Mouse (Mus musculus) heart, embryonic 16.5 days (tissue): Measurements from ENCODE around the gene Cit. TPM values are rescaled to one million over a fixed set of nuclear protein-coding genes. Genes with fewer than 3 reads are reported as not detected.

Experiments used
- ATAC-seq: fragments of 200-750 bp; cut with Nextera tagmentation; replicated peaks from 2 replicates; pipeline ENCODE4 v1.8.0; 2017; ENCODE audit warnings: moderate number of reproducible peaks; ENCODE audit not compliant: insufficient read depth, low FRiP score; ENCODE audit errors: extremely low read depth
- H3K27ac ChIP-seq: fragments of 300-500 bp; sonication (generic); 2 replicates; pipeline ENCODE4 v1.5.1; 2014; ENCODE audit warnings: mild to moderate bottlenecking, low read length, control low read depth, moderate library complexity
- H3K27me3 ChIP-seq: fragments of 300-500 bp; sonication (generic); 2 replicates; pipeline ENCODE4 v1.6.1; 2014; ENCODE audit warnings: low read length, mixed read lengths; ENCODE audit not compliant: control insufficient read depth, insufficient read depth
- H3K36me3 ChIP-seq: fragments of 300-500 bp; sonication (generic); 2 replicates; pipeline ENCODE4 v1.6.1; 2014; ENCODE audit not compliant: control insufficient read depth, insufficient read depth
- H3K4me1 ChIP-seq: fragments of 300-500 bp; sonication (generic); 2 replicates; pipeline ENCODE4 v1.6.1; 2014; ENCODE audit warnings: low read length, mixed read lengths; ENCODE audit not compliant: control insufficient read depth, insufficient read depth
- H3K4me2 ChIP-seq: fragments of 300-500 bp; sonication (generic); 2 replicates; pipeline ENCODE4 v1.6.1; 2014; ENCODE audit warnings: low read depth, mild to moderate bottlenecking, control low read depth, low read length
- H3K4me3 ChIP-seq: fragments of 300-500 bp; sonication (generic); 2 replicates; pipeline ENCODE4 v1.5.1; 2014; ENCODE audit warnings: mild to moderate bottlenecking, control low read depth, low read length
- H3K9ac ChIP-seq: fragments of 300-500 bp; sonication (generic); 2 replicates; pipeline ENCODE4 v1.6.1; 2014; ENCODE audit warnings: low read length, control low read depth
- H3K9me3 ChIP-seq: fragments of 300-500 bp; sonication (generic); replicated peaks from 2 replicates; pipeline ENCODE4 v1.6.1; 2016; ENCODE audit warnings: low read length; ENCODE audit not compliant: control insufficient read depth
- WGBS: fragments of 180-500 bp; shearing (Covaris S2); extraction: QIAGEN DNeasy Blood & Tissue Kit; methylation state at CpG from one replicate; pipeline ENCODE4 v1.1.7; 2014; 5-methylcytosine and 5-hydroxymethylcytosine counted together
- polyA plus RNA-seq: library from polyadenylated mRNA; unstranded; fragments of >200 nt; fragmentation: Nextera tagmentation; extraction: Ambion mirVana; gene quantifications from 2 replicates; pipeline ENCODE4 v1.2.1, GENCODE M21; 2015

The Cit gene
- polyA plus RNA-seq, 1 experiment from 2014 or later: 21.7 TPM

DNA sequence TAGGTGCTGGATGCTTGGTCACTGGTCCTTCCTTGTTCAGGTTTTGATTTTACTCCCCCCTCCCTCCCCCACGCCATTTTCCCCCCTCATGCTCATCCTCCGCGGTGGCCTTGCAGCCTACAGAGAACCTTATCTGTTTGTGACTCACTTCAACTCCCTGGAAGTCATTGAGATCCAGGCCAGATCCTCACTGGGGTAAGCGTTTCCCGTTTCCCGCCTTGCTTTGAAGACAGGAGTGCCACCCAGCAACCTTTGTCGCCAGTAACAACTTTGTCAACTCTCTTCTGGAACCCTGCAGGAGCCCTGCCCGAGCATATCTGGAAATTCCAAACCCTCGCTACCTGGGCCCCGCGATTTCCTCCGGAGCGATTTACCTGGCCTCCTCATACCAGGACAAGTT, 152.3 kb downstream of the Cit start:
- no peak for ATAC-seq
- Histone ChIP-seq H3K9me3 (no peaks in the 10 kb centered on the region), H3K27ac (no peak overlapping the region), H3K4me1 (no peaks in the 10 kb centered on the region), H3K4me3 (no peak overlapping the region), H3K4me2 (no peak overlapping the region), H3K27me3 (no peaks in the 10 kb centered on the region), H3K9ac (no peak overlapping the region), H3K36me3 (peaks cover 4% of the 10 kb centered on the region)
- WGBS: 50% methylated on average over 13 of the region's 13 CpGs

DNA sequence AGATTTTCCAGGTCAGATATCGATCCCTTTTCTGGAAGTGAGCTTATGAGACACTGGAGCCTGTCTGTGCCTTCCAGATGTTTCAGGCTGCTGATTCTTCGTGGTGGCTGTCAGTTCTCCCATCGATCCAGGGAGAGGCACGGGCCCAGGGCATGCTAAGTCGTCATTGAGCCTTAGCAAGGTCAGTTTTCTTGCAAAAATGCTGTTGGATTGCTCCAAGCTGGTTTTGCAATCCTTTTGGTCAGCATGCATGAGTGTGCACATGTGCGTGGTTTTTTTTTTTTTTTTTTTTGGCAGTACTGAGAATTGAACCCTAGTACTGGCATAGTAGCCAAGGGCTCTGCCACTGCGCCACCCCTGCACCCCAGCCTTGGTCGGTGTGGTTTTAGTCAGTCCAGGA, 158.1 kb downstream of the Cit start:
- Histone ChIP-seq H3K27ac (no peak overlapping the region), H3K4me2 (no peak overlapping the region), H3K4me1 (no peaks in the 10 kb centered on the region), H3K9me3 (no peaks in the 10 kb centered on the region), H3K36me3 (peaks cover 2% of the 10 kb centered on the region; the same call in 1 of the 2 replicates), H3K4me3 (no peak overlapping the region), H3K9ac (no peak overlapping the region), H3K27me3 (no peaks in the 10 kb centered on the region)
- no peak for ATAC-seq
- WGBS: 82% methylated on average over 8 of the region's 8 CpGs

DNA sequence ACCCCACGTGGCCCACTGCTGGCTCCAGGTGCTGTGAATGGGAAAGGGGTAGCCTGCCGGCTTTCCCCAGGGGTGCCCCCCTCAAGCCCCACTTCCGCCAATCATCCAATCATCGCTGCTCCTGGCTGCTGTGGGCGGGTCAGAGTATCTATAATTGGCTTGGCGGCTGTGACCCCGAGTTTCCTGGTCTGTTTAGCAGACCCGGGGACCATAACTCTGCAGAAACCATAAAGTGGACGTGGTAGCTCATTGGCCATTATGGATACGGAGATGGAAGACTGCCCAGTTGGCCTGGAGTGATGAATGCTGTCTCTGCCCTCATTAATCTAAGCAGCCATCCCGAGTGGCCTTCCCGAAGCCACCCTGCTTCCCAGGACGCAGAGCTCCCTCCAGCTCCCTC, 158.7 kb downstream of the Cit start:
- no peaks in the 10 kb centered on the region for H3K9me3 ChIP-seq
- no peak overlapping the region for H3K4me2 ChIP-seq
- no peak overlapping the region for H3K9ac ChIP-seq
- H3K4me3 ChIP-seq: no peak overlapping the region
- WGBS: 52% methylated on average over 13 of the region's 13 CpGs
- peaks cover 2% of the 10 kb centered on the region; the same call in 1 of the 2 replicates for H3K36me3 ChIP-seq
- H3K4me1 ChIP-seq: no peaks in the 10 kb centered on the region
- no peak overlapping the region for H3K27ac ChIP-seq
- no peaks in the 10 kb centered on the region for H3K27me3 ChIP-seq
- ATAC-seq: no peak

DNA sequence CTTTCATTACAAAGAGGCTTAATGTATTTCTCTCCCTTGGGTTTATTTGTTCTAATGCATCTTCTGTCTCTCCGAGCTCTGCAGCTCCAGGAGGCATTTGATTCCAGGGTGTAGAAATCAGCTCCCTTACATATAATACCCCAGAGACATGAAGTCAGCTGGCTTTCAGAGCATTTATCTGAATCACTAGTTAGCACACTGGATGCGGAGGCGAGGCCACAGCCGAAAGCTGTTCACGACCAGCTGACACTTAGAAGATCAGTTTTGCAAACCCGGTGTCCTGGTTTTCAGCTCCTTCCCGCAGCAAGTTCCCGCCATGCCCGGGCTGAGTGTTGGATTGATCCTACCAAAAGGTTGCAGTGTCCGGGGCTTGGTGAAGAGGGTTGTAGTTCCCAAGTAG, 159.2 kb downstream of the Cit start:
- Histone ChIP-seq H3K27me3 (no peaks in the 10 kb centered on the region), H3K4me2 (no peak overlapping the region), H3K9me3 (no peaks in the 10 kb centered on the region), H3K4me1 (no peaks in the 10 kb centered on the region), H3K4me3 (no peak overlapping the region), H3K27ac (no peak overlapping the region), H3K9ac (no peak overlapping the region), H3K36me3 (peaks cover 2% of the 10 kb centered on the region; the same call in 1 of the 2 replicates)
- 83% methylated on average over 10 of the region's 10 CpGs for WGBS
- no peak for ATAC-seq

DNA sequence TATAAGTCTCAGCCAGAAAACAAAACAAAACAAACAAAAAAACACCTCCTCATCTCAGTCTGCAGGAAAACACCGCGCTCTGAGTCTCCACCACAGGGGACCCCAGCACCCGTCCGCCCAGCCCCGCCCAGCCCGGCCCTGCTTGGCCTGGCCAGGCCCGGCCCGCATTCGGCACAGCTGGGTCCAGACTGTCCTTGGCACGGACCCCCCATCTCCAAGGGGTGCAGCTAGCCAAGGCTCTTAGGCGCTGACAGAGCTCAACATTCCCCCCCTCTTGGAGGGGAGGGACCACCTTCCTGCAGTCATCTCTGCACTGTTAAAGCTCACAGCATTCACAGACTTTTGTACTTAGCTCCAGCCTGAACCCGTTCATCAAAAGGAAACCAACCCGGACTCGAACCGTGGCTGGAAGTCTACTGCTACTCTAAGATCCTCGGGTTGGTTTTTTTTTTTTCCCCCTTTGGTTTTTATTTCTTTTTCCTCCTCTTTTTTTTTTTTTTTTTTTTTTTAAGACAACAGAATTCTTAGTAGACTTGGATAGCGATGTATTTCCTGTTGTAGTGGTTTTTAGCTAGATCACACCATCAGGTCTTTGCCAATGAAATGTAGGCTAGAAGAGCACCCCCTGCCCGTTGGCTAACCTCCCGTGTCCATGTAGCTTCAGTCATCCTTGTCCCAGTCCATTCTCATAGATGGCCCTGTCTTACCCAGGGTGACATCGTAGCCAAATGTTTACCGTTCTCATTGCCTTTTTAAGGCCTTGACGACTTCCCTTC, 161.4 kb downstream of the Cit start:
- no peak for ATAC-seq

DNA sequence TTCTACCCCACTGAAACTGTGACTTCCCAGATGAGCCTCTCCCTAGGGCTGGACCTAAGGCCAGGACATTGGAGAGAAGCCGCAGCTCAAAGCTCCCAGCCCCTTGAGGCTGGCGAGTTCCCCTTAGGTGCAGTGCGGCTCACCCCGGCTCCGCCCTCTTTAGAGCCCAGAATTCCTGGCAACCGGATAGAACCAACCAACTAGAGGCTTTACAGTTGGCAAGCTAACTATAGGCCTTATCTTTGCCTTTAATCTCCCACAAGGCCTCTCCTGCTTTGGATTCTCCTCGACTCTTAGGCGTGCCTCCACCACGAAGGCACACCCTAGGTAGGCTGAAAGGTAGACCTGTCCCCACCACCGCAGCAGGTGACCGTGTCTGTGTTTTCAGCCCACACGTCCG, 162.6 kb downstream of the Cit start:
- 75% methylated on average over 13 of the region's 13 CpGs for WGBS
- no peak for ATAC-seq

More for the DNA sequence above, 161.4 kb downstream of the Cit start:
- H3K4me3 ChIP-seq: no peak overlapping the region
- no peak overlapping the region for H3K9ac ChIP-seq
- WGBS: 71% methylated on average over 22 of the region's 22 CpGs
- H3K36me3 ChIP-seq: peaks cover 2% of the 10 kb centered on the region; the same call in 1 of the 2 replicates
- no peak overlapping the region for H3K4me2 ChIP-seq
- no peaks in the 10 kb centered on the region for H3K27me3 ChIP-seq
- H3K9me3 ChIP-seq: no peaks in the 10 kb centered on the region
- no peaks in the 10 kb centered on the region for H3K4me1 ChIP-seq
- H3K27ac ChIP-seq: no peak overlapping the region

DNA sequence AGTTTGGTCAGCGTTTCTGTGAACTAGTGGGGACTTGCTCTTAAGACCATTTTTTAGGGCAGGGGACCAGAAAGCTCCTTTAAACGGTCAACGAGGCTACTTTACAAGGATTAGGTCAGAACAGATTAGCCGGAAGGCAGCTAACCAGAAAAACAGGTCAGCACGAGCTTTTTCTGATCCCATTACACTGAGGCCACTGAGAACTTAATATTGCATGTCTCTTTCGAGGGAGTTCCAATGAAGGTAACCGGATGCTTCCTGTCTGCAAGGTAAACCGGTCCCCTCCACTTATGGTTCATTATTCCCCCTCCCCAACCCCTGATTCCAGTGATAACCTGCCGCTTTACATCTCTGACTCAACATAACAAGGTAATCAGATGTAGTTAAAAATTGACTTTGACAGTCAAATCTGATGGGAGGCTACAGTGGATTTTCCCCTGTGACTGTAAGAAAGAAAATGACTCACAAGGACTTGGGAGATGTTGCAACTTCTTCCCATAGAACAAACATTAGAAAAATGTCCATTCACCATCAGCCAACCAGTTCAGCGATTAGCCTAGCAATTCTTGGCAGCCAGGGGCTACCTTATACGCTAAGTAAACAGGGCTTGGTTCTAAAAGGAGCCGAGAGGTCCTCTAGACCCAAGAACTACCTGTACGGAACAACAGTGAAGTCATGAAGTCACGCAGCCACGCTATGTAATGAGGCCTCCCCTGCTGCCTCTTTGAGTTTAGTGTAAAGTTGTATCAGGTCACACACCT, 164.2 kb downstream of the Cit start:
- H3K4me2 ChIP-seq: no peak overlapping the region

More for the DNA sequence above, 162.6 kb downstream of the Cit start:
- peaks cover 2% of the 10 kb centered on the region; the same call in 1 of the 2 replicates for H3K36me3 ChIP-seq
- no peak overlapping the region for H3K4me3 ChIP-seq
- no peaks in the 10 kb centered on the region for H3K27me3 ChIP-seq
- no peaks in the 10 kb centered on the region for H3K4me1 ChIP-seq
- no peak overlapping the region for H3K27ac ChIP-seq
- no peak overlapping the region for H3K4me2 ChIP-seq
- H3K9ac ChIP-seq: no peak overlapping the region
- no peaks in the 10 kb centered on the region for H3K9me3 ChIP-seq

DNA sequence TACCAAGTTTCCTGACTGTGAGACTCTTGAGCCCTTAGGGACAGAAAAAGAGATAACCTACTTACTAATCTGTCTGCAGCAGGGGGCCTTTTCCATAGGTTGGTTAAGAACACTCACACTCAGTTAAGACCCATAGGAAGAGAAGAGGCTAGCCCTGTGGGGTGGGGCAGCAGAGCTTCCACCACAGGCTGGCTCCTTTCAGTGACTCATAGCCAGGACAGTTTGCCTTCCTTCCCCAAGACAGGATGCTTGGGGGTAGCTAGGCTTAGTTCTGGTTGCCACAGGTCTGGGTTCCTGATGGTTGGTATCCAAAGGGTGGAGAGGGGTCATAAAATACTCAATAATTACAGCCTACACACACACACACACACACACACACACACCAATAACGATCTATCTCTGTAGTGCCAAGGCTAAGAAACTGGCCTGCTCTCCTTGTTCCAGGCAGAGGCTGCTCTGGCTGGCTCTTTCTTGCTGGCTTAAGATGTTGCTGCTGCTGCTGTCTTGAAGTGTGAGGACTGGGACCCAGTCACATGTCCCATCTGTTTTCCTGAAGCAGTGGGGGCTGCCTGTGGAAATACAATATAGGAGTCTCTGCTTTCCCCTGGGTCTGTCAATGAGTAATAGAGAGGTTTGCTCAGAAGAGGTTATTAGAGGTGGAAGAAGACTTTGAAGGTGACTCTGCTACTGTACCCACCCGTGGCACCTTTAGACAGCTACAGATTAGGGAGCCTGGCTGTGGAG, 165.0 kb downstream of the Cit start:
- 75% methylated on average over 2 of the region's 2 CpGs for WGBS
- no peaks in the 10 kb centered on the region for H3K9me3 ChIP-seq
- peaks cover 25% of the 10 kb centered on the region for H3K36me3 ChIP-seq
- ATAC-seq: no peak
- no peaks in the 10 kb centered on the region for H3K4me1 ChIP-seq
- H3K4me3 ChIP-seq: no peak overlapping the region
- no peak overlapping the region for H3K9ac ChIP-seq
- no peaks in the 10 kb centered on the region for H3K27me3 ChIP-seq
- H3K4me2 ChIP-seq: no peak overlapping the region
- no peak overlapping the region for H3K27ac ChIP-seq

More for the DNA sequence above, 164.2 kb downstream of the Cit start:
- H3K4me1 ChIP-seq: no peaks in the 10 kb centered on the region
- peaks cover 18% of the 10 kb centered on the region for H3K36me3 ChIP-seq
- H3K9me3 ChIP-seq: no peaks in the 10 kb centered on the region
- no peak for ATAC-seq
- no peak overlapping the region for H3K27ac ChIP-seq
- no peak overlapping the region for H3K4me3 ChIP-seq
- WGBS: 75% methylated on average over 15 of the region's 15 CpGs
- no peaks in the 10 kb centered on the region for H3K27me3 ChIP-seq
- no peak overlapping the region for H3K9ac ChIP-seq
